Mouse (Mus musculus) colon, adult 2 months (tissue): ENCODE results near the gene Mslnl. TPM values are rescaled to one million over a fixed set of nuclear protein-coding genes. Genes with fewer than 3 reads are reported as not detected.

Source experiments
- polyA plus RNA-seq: library from polyadenylated mRNA; depleted of rRNA; stranded (reverse); fragments of >200 nt; gene quantifications from 2 replicates; pipeline ENCODE4 v1.2.3, GENCODE M21; 2012; rRNA removed

The Mslnl gene
- polyA plus RNA-seq: 0.59 and 0.60 TPM in 2 replicates

DNA sequence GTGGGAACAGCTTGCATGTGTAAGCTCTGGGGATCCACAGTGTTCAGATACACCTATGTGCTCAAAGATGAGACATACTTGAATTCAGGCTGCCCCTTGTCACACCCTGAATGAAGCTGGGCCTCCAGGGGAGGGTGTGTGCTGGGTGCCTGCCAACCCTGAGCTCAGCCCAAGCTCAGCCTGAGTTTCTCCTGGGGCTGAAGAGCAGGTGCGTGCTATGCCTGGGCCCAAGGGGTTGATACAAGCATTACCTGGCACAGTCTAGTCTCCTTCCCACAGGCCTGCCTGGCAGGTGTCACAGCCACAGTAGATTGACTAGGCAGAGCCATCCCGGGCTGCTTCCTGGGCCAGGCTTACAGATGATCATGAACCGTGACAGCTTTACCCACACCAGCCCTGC is at the start of gene Mslnl:
Mslnl (plus strand) TSS at position 298 of the 400 bp plus-strand sequence.

DNA sequence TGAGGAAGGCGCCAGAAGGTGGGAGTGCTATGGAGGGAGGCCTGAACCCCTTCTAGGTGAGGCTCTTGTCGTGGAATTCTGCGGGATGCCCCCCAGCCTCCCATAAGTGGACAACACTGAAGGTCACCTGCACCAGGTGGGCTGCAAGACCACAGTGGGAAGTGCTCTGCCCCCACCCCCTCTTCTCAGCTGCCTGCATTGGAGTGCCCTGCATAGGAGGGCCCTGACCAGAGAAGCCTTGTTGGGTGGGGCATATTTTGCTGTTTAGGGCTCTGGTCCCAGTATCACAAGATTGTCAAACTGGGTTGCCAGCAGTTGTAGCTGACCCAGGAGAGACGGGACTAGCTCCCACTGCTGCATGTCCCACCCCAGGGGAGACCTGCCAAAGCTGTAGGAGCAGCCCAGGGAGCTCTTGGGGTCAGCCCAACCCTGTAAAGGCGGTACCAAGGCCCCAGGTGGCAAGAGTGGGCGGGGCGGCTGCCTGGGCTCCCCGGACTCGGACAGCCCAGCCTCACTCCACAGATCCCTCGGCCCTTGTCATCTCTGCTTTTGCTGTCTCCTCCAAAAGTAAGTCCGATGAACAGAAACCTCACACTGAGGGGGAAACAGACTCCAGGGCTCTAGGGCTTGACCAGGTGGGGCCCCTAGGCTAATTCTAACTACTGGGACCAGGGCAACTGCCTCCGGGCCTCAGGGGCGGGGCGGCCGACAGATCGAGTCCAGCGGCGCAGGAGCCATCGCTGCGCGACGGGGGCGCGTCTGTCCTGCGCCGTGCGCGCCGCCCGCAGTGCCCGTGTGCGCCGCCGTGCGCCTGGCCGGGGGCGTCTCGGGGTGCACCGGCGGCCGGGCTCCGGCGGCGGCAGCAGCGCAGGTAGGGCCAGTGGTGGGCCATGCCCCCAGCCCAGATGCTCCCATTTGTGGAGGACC is 18.9 kb upstream of the Mslnl start, which contains the start of gene Gng13:
Gng13 (plus strand) TSS at position 461 of the 927 bp plus-strand sequence.

DNA sequence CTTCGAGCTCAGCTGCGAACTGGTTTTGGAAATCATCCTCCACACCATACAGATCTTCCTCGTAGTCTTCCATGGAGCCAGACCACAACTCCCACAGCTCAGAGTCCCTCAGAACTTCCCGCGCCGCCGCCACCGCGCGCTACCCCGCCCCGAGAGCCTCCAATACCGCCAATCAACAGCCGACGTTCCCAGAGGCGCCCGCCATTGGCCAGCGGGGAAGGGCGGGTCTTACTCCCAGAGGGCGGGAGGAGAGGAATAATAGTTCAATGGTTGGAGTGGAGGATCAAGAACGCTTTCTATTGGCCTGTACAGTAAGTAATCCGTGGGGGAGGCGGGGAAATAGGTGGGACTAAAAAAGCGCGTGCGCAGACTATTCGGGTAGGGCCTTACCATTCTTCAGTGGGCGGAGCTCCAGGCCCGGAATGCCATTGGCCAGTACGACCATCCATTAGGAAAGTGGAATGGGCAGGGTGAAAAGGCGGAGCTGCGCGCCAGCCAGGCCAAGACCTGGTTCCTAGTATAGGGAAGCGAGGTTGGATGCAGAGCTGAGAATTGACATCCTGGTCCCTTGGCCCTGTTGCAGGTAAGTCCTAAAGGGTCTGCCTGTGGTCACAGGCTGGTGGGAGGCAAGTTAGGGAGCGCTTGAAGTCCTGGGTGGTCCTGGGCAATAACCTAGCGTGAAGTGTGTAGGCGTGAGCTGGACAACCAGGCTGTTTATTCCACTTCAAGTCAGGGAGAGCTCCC is 8.4 kb upstream of the Mslnl start, which contains the start of the genes Chtf18 and Rpusd1:
Chtf18 (minus strand) TSS at position 155 of the 744 bp plus-strand sequence.
Rpusd1 (plus strand) TSS at position 406 of the 744 bp plus-strand sequence.

DNA sequence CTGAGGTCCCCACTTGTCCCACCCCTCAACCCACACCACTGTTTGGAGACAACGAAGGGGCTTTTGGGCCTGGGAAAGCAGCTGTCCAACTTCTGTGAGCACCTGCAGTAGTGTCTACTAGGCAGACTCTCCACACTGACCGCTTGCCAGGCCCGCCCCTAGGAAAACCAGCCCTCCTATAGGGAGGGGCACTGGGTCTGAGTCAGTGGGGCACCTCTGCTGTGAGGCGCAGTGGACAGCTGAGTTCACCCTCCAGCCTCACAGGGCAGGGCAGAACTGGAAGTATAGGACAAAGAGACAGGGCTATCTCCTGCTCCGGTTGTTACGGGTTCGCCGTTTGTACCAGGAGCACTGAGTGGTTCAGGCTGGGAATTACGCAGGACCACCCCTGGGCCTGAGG is 18.4 kb downstream of the Mslnl start, which contains the start of gene Msln:
Msln (minus strand) TSS at position 138 of the 400 bp plus-strand sequence.

DNA sequence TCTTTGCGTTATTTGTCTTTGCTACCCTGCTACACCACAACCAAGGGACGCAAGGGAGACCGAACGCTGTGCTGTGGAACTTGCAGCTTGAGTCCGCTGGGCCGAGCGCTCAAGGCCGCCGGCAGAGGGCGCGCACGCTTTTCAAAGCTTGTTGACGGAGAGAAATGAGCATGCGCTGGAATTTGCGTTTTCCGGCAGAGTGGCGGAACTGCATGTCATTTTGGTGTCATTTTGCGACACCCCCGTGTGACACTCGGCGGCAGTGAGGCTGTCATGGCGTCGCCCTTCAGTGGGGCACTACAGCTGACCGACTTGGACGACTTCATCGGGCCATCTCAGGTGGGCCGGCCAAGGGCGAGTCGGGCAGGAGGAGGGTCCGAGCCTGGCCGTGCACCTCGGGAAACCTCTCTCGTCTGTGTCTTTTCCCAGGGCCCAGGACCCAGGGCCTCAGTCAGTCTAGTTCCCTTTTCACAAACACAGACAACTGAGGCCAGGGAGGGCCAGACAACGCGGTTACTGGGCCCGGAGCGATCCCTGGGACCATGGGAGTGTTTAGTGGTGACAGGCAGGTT is 37.8 kb downstream of the Mslnl start, which contains the start of gene Narfl:
Narfl (plus strand) TSS at position 228 of the 572 bp plus-strand sequence.

DNA sequence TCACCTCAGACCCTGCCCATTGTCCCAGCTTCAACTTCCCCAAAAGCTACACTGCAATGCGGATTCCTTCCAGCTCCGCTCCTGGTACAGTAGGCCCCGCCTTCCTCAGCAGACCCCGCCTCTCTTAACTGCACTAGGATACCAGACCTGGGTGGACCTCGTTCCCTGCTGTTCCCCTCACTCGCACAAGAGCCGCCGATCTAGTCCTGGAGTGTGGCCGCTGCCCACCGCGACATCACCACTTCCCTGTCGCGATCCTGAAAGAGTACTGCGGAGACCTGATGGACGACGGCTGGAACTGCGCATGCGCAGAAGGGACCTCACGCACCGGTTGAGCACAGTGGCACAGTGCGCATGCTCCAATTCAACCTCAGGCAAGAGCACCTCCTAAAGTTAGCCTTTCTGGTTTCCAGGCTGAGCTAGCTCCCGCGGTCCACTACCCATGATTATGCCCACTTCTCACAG is 49.5 kb downstream of the Mslnl start, which contains the start of gene Haghl:
Haghl (minus strand) TSS at position 393 of the 465 bp plus-strand sequence.

DNA sequence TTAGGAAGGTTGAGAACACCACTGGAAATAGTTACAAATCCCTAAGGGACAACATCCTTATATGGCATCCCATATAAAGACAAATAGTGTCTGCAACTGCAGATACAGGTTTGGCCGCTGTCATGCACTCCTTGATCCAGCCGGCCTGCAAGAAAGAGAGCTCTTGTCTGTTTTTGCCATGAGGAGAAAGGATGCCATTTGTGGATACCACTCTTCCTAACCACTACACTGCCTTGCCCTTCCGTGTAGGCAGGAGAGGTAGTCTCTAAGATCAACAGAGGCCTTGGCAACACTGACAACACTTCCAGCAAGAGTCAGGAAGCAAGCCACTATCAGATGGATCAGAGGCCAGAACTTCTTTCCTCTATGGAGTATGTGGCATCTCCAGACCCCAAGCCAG is 50.4 kb downstream of the Mslnl start, which contains the start of gene Ccdc78:
Ccdc78 (plus strand) TSS at position 301 of the 400 bp plus-strand sequence.

DNA sequence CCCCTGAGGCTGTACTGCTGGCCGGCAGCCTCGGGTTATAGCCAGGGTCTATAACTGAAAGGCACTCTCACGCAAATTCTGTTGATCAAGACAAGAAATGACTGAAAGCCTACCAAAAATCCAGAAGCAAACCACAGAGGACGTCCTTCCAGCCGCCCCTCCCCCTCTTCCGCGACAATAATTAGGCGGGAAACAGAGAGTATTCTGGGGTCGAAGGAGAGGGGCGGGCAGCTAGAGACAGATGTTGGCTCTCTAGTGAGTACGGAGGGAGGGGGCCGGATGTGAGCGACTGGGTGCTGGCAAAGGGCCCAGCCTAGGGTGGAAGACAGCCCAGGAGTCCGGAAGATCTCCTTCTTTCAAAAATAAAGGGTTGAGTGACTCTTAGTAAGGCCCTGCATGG is 56.8 kb downstream of the Mslnl start, which contains the start of gene Fam173a:
Fam173a (minus strand) TSS at position 287 of the 400 bp plus-strand sequence.

DNA sequence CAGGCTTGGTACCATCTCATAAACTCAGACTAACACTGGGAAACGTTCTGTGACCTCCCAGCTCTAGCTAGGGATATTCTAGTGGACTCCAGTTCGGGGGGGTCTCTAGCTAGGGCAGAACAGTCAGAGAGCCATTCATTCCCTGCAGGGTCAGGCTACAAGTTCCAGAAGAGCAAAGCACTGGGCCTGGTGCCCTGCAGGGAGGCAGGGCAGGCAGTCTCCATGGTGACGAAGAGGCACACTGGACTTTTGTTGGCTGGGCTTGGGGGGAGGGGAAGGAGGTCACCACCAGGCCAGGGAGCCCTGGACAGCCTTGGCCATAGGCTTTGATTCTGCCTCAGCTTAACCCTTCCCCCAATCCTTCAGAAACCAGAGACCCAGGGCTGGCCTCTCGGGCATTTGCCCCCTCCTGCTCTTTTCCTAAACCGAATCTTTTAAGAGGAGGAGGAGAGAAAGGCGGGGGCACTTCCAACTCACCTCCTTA is 59.8 kb downstream of the Mslnl start, which contains the start of gene AC134908.4:
AC134908.4 (minus strand) TSS at position 51 of the 484 bp plus-strand sequence.

DNA sequence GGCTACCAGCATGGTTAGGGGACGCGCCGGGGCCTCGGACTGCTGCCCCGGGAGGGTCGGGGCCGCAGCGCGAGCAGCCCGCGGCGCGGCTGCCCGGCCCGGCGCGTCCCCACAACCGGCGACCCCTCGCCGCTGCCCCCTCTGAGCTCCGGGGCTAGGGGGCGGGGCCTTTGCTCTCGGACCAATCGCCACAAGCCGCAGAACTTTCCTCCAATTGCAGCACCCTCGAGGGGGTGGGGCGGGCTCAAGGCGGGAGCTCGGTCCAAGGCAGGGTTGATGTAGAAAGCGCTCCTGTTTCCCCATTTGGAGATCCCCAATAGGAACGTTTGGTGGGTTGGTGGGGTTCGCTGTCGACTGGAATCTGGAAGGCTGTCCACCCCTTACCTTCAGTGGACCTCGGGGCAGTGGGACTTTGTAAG is 61.1 kb downstream of the Mslnl start, which contains the start of gene Metrn:
Metrn (minus strand) TSS at position 186 of the 419 bp plus-strand sequence.

Other genes starting within 250 kb of the Mslnl start
- gene Sstr5, start 238.8 kb upstream of the Mslnl start, polyA plus RNA-seq: 0.56 and 1.00 TPM in 2 replicates
- 1.0 and 1.8 TPM in 2 replicates for gene Sox8, start 165.4 kb upstream of the Mslnl start, polyA plus RNA-seq
- gene Lmf1, start 157.0 kb upstream of the Mslnl start, polyA plus RNA-seq: 20.6 and 23.5 TPM in 2 replicates
- 0.17 and 0.48 TPM in 2 replicates for gene Gng13, start 18.9 kb upstream of the Mslnl start, polyA plus RNA-seq
- gene Chtf18, start 8.6 kb upstream of the Mslnl start, polyA plus RNA-seq: 9.4 and 10.7 TPM in 2 replicates
- 37.3 and 40.1 TPM in 2 replicates for gene Rpusd1, start 8.4 kb upstream of the Mslnl start, polyA plus RNA-seq
- 5.1 and 8.6 TPM in 2 replicates for gene Msln, start 18.3 kb downstream of the Mslnl start, polyA plus RNA-seq
- gene Narfl, start 37.7 kb downstream of the Mslnl start, polyA plus RNA-seq: 23.0 and 24.0 TPM in 2 replicates
- gene Haghl, start 49.6 kb downstream of the Mslnl start, polyA plus RNA-seq: 42.7 and 47.9 TPM in 2 replicates
- not detected in 2 replicates for gene Ccdc78, start 50.5 kb downstream of the Mslnl start, polyA plus RNA-seq
- 140 and 190 TPM in 2 replicates for gene Fam173a, start 56.9 kb downstream of the Mslnl start, polyA plus RNA-seq
- gene AC134908.4, start 59.6 kb downstream of the Mslnl start, polyA plus RNA-seq: 0.90 and 1.5 TPM in 2 replicates
- 30.8 and 45.3 TPM in 2 replicates for gene Metrn, start 61.1 kb downstream of the Mslnl start, polyA plus RNA-seq
- 6.1 and 6.7 TPM in 2 replicates for gene Fbxl16, start 73.0 kb downstream of the Mslnl start, polyA plus RNA-seq
- gene Wdr24, start 87.6 kb downstream of the Mslnl start, polyA plus RNA-seq: 41.6 and 47.1 TPM in 2 replicates
- gene Jmjd8, start 92.8 kb downstream of the Mslnl start, polyA plus RNA-seq: 61.3 and 67.4 TPM in 2 replicates
- 184 and 196 TPM in 2 replicates for gene Stub1, start 97.4 kb downstream of the Mslnl start, polyA plus RNA-seq
- gene Rhbdl1, start 101.3 kb downstream of the Mslnl start, polyA plus RNA-seq: 20.1 and 27.0 TPM in 2 replicates
- 87.9 and 110 TPM in 2 replicates for gene Gm20683, start 105.7 kb downstream of the Mslnl start, polyA plus RNA-seq
- gene Rhot2, start 108.8 kb downstream of the Mslnl start, polyA plus RNA-seq: 134 and 145 TPM in 2 replicates
- 31.9 and 49.4 TPM in 2 replicates for gene Wdr90, start 125.5 kb downstream of the Mslnl start, polyA plus RNA-seq
- 146 and 175 TPM in 2 replicates for gene Mcrip2, start 132.7 kb downstream of the Mslnl start, polyA plus RNA-seq
- gene Mettl26, start 139.0 kb downstream of the Mslnl start, polyA plus RNA-seq: 300 and 336 TPM in 2 replicates
- gene Wfikkn1, start 144.8 kb downstream of the Mslnl start, polyA plus RNA-seq: 1.6 and 2.1 TPM in 2 replicates
- 53.2 and 56.8 TPM in 2 replicates for gene Rab40c, start 183.7 kb downstream of the Mslnl start, polyA plus RNA-seq
- 111 and 122 TPM in 2 replicates for gene Pigq, start 208.9 kb downstream of the Mslnl start, polyA plus RNA-seq
- not detected in 2 replicates for gene Nhlrc4, start 208.9 kb downstream of the Mslnl start, polyA plus RNA-seq
- 0.10 TPM in 1 of 2 replicates, not detected in the other for gene A930017K11Rik, start 216.5 kb downstream of the Mslnl start, polyA plus RNA-seq
- 50.6 and 50.9 TPM in 2 replicates for gene Capn15, start 249.8 kb downstream of the Mslnl start, polyA plus RNA-seq